Mouse (Mus musculus) ES-CJ7 (cell line): Measurements from ENCODE around the gene Adam11.
"Not testable (repeated sequence)": the region's sequence is repeated elsewhere in the genome, so short reads cannot be mapped to it uniquely, and the experiment has no call there.

ENCODE experiments used
- DNase-seq: peaks from one replicate; pipeline ENCODE4 v3.0.0; 2011; ENCODE audit warnings: low read depth, low spot score

The Adam11 gene

GRCm38 (mm10) chr11:102761309-102762210 is at the start of gene Adam11:
Gene Adam11 (plus strand): TSS chr11:102761439.
- no peak for DNase-seq

GRCm38 (mm10) chr11:102712411-102712810 is 48.8 kb upstream of the Adam11 start:
- no peak for DNase-seq

DNA sequence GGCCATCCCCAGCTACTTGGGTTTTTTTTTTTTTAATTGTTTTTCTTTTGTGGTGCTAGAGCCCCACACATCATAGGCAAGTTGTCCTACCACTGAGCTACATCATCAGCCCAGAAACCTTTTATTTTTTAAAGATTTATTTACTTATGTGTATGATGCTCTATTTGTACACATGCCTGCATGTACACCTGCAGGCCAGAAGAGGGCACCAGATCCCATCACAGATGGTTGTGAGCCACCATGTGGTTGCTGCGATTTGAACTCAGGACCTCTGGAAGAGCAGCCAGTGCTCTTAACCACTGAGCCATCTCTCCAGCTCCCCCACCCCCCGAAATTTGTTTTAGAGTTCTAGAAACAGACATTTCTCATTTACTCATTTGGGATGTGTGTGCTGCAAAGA is 46.7 kb upstream of the Adam11 start:
- not testable (repeated sequence) for DNase-seq

DNA sequence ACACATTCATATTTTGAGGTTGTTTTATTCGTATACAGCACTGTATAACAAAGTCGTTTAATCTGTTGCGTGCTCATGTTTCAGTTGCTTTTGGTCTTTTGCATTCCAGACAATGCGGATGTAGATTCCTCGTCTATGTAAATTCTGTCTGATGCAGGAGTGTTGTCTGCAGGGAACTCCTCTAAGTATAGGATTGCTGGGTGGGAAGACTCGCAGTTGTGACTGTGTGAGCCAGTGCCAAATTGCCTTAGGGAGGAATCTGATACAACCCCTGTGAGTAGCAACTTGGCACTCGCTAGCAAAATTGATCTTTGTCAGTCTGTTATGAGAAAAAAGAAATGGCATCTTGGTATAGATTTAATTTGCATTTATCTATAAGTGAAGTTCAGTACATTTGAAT is 45.1 kb upstream of the Adam11 start:
- DNase-seq: peak; percentile 36

- peak; percentile 73 for DNase-seq
Measured at GRCm38 (mm10) chr11:102725574-102725973, 35.7 kb upstream of the Adam11 start.

DNA sequence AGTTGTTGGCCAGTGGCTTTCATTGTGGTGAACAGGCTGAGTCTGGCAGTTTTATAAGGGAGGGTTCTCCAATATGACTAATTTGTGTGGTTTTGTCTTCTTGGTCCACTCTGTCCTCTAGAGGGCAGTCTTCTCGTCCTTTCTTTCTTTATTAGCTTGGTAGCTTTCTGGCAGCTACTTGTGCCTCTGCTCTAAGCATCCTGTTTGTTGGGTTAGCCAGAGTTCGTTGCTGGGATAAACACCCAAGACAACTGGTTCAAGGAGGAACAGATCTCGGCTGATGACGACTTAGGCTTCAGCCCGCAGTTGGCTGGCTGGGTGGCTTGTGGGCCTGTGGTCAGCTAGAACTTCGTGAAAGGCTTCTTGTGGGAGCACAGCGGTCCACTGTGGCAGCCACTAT is 32.6 kb upstream of the Adam11 start:
- DNase-seq: peak; percentile 78

DNA sequence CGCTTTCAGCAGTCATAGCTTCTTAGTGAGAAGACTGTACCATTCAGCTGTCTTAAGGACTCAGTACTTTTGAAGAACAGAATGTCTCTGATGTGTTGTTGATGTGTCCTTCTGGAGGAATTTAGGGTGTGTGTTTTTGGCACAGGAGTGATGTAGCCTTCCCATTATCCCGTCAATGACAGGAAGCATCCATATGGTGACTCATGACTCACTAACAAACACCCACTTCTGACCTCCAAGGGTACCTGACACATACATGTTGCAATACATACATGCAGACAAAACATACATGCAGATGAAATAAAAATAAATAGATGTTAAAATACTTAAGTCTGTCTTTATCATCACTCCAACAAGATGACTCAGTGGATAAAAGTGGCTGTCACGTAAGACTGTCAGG is 31.4 kb upstream of the Adam11 start:
- no peak for DNase-seq

- no peak for DNase-seq
Measured at GRCm38 (mm10) chr11:102731366-102731765, 29.9 kb upstream of the Adam11 start.

GRCm38 (mm10) chr11:102733146-102733545 is 28.1 kb upstream of the Adam11 start:
- no peak for DNase-seq

- DNase-seq: peak; percentile 69
Measured at GRCm38 (mm10) chr11:102734961-102735360, 26.3 kb upstream of the Adam11 start.

GRCm38 (mm10) chr11:102738046-102738445 is 23.2 kb upstream of the Adam11 start:
- no peak for DNase-seq

- DNase-seq: peak; percentile 93
Measured at GRCm38 (mm10) chr11:102739278-102739966, 21.8 kb upstream of the Adam11 start.

GRCm38 (mm10) chr11:102740634-102741033 is 20.6 kb upstream of the Adam11 start:
- DNase-seq: no peak

DNA sequence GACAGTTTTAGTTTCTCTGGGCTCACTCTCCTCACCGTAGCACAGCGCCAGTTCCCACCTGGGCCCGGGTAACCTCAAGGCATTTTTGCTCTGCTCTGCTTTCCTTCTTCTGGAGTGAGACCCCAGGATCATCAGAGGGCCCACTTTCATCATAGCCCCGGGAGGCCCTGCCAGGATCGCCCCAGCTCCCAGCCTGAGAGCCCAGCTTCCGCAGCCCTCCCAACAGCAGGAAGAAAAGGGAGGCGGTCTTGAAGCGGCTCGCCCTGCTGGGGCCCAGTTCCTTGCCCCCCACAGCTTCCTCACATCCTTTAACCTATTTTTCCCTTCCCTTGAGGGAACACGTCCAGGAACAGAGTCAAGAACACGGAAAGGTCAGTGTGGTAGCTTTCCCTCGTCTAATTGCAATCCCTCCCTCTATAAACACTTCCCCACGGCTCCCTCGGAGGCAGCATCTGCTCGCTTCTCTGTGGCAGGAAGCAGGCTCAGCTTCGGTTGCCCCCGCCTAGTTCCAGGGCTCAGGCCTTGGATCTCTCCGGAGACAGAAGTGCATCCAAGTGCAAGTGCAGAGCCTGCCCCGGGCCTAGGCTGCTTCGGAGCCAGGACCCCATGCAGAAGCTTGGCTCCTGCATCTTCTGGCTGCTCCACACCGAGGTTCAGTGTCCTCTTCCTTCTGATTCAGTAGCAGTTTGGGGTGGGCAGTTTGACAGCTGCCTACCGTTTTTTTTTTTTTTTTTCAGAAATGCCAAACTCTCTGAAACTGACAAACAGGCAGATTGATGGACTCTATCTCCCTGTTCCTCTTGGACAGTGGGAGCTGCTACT is 19.9 kb upstream of the Adam11 start:
- peak; percentile 41 for DNase-seq

DNA sequence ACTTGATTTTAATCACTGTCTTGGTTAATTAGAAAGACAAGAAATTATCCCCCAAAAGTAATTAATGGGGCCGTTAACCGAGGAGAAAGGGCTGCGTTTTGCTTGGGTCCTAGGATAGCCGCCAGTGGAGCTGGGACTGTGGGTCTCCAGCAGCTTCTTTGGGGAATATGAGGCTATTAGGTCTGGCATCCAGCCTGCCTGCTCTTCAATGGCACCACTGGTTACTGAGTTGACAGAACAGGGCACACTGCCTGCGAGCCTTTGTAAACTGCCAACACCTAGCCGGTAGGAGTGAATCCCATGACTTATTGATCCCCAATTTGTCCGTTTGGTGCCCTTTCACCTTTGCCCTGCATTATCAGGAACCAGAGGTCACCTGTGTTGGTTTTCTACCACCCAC is 19.2 kb upstream of the Adam11 start:
- no peak for DNase-seq

- no peak for DNase-seq
Measured at GRCm38 (mm10) chr11:102742843-102743242, 18.4 kb upstream of the Adam11 start.

DNA sequence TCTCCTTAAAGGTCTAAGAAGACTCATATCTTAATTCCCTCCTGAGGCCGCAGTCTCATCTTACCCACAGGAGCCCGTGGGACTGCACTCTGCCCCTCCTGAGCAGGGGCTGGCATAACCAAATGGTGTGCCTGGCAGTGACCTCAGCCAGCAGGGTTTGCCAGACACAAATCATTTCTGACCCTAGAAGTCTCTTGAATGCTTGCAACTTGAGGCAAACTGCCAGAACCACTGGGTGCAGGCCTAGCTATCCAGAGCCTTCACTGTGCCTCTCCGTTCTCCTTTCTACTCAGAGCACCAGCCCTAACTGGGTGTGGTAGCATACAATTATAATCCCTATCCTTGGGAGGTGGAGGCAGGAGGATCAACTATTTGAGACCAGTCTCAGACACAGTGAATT is 16.5 kb upstream of the Adam11 start:
- no peak for DNase-seq

DNA sequence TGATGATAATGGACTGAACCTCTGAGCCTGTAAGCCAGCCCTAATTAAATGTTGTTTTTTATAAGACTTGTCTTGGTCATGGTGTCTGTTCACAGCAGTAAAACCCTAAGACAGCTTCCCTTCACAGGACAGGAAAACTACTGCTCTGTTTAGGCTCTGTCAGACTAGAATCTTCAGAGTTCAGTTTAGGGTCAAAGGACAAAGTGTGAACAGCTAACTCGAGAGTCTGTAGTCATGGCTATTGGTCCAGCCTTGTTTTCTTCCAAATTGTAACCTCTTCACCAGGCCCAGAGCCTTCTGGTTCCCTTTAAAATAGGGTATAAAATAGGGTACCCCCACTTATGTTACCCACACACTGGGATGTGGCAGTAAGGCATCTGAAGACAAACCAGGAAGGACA is 13.4 kb upstream of the Adam11 start:
- DNase-seq: no peak

DNA sequence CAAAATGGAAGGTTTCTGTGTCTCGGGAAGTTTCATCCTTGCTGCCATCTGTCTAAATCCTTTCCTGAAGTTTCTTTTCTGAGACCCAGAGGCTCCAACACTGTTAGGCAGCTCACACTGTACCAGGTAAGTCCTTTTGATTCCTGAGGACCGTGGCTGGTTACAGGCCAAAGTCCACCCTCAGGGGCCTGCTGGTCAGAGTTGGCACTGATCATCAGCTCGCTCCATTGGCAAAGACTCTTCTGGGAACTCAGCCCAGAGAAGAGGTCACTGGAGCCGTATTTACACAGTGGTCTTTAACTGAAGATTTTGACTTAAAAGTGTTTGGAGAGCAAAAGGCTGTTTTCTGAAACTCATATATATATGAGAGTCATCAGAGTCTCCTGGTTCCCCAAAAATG is 12.9 kb upstream of the Adam11 start:
- DNase-seq: no peak

GRCm38 (mm10) chr11:102749712-102750111 is 11.5 kb upstream of the Adam11 start:
- DNase-seq: no peak

GRCm38 (mm10) chr11:102752896-102753590 is 8.2 kb upstream of the Adam11 start:
- no peak for DNase-seq
